Mouse (Mus musculus) G1E-ER4 (cell line): ENCODE measurements around the gene Ankrd63. TPM values are rescaled to one million over a fixed set of nuclear protein-coding genes. Genes with fewer than 3 reads are reported as not detected.

Experiments
- GATA1 ChIP-seq: IDR thresholded peaks from one replicate; pipeline ENCODE4 v1.8.0; 2012; ENCODE audit warnings: low read length, inconsistent platforms
- polyA plus RNA-seq: library from polyadenylated mRNA; stranded (reverse); fragments of >175 nt; gene quantifications from 2 replicates; pipeline ENCODE4 v1.2.3, GENCODE M21; 2012

Ankrd63 gene
- polyA plus RNA-seq, 1 experiment = not detected

DNA sequence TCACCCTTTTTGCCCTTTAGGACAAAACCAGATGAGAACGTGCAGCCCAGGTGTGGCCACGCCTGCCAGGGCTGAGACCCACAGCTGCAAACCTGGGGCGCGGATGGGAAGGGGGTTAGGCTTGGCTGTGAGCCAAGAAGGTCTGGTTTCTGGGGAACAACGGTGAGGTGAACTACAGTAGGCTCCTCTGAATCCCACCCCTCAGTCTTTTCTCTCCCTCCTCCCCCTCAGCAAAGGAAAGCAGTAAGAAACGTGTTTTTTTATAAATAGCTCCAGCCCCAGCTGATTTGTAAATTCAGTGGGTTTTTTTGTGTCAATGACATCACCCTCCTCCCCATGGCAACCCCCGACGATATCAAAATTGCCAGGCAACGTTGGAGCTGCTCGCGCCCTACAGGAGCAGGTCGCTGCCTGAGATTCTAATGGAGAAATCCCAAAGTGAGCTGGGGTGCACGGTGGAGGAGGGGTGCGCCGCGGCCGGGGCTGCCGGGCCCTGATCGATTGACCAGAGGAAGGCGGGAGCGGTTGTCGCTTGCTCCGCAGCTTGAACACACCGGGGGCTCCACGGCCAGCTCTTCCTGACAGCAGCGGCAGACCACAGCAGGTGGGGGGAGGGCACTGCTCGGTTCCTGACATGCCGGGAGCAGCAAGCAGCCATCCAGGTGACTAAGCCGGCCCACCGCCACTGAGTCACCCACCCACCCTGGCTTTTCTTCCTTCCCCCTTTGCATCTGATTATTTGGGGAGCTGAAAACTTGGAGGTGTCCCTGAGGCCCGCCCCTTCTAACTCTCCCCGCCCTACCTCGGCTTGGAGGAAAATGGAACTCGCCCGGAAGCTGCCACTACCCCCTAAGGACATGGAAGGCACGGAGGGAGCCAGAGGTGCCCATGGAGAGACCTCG, 40.6 kb downstream of the Ankrd63 start, which contains the start of gene Pak6:
TSS of gene Pak6 (plus strand) at position 402 of the 902 bp plus-strand sequence.
- no peak for TF ChIP-seq GATA1

DNA sequence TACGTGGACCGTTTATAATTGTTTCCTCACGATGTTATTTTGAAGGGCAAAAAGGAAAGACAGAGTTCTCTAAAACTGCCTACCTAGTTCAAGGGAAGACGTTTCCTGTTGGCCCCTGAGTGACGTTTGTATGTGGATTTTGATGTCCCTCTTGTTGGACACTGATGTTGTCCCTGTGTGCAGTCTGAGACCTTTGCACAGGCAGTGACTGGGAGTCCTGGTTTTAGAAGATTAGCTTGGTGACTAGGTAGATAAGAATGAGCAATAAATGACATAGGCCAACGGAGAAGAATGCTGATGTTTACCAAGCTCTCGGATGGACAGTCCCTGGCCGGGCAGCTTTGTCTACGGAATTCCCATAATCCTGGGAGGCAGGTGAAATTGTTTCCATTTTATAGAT, 41.9 kb downstream of the Ankrd63 start:
- no peak for TF ChIP-seq GATA1

DNA sequence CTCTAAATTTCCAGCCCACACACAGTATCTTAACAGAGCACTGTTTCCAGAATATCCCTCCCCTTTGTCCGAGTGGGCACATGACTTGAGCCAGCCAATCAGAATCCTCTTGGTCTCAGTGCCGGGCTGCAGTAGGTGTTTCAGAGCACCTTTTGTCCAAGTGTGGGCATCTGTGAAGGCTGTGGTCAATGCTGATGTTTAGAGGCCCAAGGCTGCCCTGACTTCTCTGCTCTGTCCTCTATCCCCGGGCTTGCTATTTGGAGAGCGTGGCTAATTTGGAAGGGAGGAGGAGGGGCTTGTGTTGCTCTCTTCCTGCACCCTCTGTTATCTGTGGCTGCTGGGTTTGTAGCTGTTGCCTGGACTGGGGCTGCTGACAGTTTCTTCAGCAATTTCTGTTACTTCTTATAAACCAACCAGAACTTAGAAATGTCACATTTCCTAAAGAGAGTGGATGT, 43.7 kb downstream of the Ankrd63 start:
- no peak for TF ChIP-seq GATA1

DNA sequence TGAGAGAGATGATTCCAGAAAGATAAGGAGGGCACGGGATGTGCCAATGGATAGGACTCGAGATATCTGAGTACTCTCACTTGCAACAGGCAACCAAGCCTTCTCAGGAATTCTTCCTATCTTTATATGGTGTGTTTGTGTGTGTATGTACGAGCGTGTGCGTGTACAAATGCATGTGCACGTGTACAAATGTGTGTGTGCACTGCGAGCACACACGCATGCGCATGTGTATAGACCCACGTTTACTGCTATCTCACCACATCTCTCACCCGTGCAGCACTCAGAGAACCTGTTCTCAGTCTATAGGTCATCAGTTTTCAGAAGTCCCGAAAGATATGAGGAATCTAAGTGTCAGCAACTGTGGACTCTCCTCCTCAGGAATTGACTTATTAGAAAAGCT, 44.3 kb downstream of the Ankrd63 start:
- no peak for TF ChIP-seq GATA1

DNA sequence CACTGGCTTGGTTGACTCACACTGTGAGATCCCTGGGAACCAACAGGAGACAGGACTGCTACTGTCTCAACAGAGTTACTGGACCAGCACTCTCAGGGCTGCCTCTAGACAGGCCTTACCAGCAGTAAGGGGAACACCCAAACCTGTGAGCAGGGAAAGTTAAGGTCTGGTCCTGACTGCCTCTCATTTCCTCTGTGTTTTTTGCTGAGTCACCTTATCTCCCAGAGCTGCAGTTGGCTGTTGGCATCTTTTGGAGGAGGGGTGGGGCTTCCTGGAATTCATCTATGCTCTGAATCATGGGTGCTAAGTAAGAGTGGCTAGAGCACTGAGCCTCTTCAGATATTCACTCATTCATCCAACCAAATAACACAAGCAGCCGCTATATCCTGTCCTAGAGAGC, 44.7 kb downstream of the Ankrd63 start:
- no peak for TF ChIP-seq GATA1

DNA sequence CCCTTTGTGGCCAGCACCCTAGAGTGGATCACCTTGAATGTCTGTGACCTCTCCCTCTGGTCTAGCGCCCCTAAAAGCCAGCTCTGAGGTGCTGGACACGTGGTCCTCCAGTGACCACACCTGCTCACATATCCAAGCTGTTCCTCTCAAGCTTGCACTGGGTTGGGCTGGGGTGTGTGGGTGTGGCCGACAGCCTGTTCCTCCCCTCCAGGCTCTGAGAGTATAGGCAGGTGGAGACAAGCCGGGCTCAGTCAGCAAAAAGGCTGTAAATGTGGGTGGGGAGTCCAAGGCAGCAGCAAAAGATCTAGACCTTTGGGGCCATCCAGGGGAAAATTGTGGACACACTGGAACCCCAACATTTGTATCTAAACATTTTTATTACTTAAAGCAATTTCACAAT, 45.3 kb downstream of the Ankrd63 start:
- no peak for TF ChIP-seq GATA1

DNA sequence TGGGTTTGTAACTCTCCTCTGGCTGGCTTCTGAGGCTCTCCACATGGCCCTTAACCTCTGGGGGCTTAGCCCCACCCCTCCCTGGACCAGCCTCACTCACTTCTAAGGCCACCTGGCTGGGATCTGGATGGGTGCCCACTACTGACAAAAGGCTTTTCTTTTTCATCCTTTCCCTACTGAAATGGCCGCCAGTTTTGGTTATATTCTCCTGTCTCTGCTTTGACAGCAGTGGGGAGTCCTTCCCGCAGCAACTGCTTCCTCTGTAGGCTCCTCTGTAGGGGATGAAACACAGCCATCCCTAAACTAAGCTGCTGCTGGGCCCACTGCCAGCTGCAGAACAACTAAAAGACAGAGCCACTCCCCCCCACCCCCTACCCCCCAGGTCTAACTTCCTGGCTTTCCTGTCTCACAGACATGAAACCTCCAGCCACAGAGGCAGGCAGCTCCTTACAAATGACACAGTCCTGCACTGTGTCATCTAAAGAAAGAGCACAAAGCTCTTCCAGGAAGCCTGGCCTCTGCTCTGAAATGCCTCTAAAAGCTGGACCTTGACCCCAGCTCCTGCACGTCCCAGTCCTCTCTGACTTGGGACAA, 47.0 kb downstream of the Ankrd63 start:
- TF ChIP-seq GATA1 = no peak

Other genes starting within 250 kb of the Ankrd63 start
- gene Srp14, start 224.3 kb downstream of the Ankrd63 start, polyA plus RNA-seq = 23.6 and 77.0 TPM in 2 replicates
- not detected in 2 replicates for gene Bmf, start 154.3 kb downstream of the Ankrd63 start, polyA plus RNA-seq
- 31.5 and 36.2 TPM in 2 replicates for gene Bub1b, start 105.8 kb downstream of the Ankrd63 start, polyA plus RNA-seq
- 31.1 and 37.5 TPM in 2 replicates for gene Pak6, start 40.7 kb downstream of the Ankrd63 start, polyA plus RNA-seq
- 0.25 and 0.35 TPM in 2 replicates for gene Plcb2, start 24.5 kb upstream of the Ankrd63 start, polyA plus RNA-seq
- gene Inafm2, start 41.8 kb upstream of the Ankrd63 start, polyA plus RNA-seq = 19.7 and 23.8 TPM in 2 replicates
- gene Ccdc9b, start 58.7 kb upstream of the Ankrd63 start, polyA plus RNA-seq = 0.03 TPM in 1 of 2 replicates, not detected in the other
- gene Phgr1, start 68.8 kb upstream of the Ankrd63 start, polyA plus RNA-seq = not detected in 2 replicates
- 0.02 and 0.03 TPM in 2 replicates for gene Disp2, start 75.8 kb upstream of the Ankrd63 start, polyA plus RNA-seq
- gene Knstrn, start 110.0 kb upstream of the Ankrd63 start, polyA plus RNA-seq = 100 and 129 TPM in 2 replicates
- gene Ivd, start 158.0 kb upstream of the Ankrd63 start, polyA plus RNA-seq = 4.7 and 10.5 TPM in 2 replicates
- gene Bahd1, start 196.4 kb upstream of the Ankrd63 start, polyA plus RNA-seq = 60.4 and 68.6 TPM in 2 replicates
- 6.0 and 9.3 TPM in 2 replicates for gene Chst14, start 222.5 kb upstream of the Ankrd63 start, polyA plus RNA-seq